Mouse (Mus musculus) thymus, adult 18-20 months (tissue): ENCODE data around the gene Ccdc88b.
A peak's percentile ranks its signal among the peaks of the same experiment; 100 is the strongest.

Experiments used
- DNase-seq, 2 experiments: peaks; one replicate each; pipeline ENCODE4 v3.0.0; 2022; ENCODE audit warnings: mixed read lengths in 2 of 2

Gene Ccdc88b

DNA sequence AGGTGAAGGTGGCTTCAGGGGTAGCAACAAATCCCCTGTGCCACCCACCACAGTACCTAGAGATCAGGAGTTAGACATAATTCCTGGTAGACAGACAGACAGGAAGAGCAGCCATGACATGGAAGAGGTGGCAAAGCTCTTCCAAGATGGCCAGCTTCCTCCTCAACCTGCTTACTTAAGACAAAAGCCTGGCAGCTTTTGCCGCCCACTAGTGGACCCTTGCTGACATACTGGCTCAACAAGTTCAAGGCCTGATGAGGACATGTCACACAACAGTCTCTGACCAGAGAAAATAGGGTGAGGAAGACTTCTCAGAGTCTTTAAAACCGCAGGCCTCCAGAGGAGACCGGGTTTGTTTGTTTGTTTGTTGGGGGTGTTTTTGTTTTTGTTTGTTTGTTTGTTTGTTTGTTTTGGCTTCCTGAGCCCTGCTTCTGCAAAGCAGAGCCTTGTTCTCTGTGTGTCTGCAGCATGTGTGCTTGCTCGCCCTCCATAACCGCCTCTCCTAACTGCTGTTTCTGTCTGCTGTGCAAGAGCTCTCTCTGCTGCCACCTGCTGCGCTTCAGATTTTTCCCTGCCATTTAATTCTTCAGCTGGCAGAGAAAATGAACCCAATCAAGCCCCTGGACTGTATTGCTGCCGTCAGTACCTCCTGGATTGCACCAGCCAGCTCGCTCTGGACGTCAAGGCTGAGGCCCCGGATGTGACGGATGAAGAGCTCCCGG lies 1.6 kb downstream of the Ccdc88b start:
- DNase-seq = peak; percentile 40 to 54

DNA sequence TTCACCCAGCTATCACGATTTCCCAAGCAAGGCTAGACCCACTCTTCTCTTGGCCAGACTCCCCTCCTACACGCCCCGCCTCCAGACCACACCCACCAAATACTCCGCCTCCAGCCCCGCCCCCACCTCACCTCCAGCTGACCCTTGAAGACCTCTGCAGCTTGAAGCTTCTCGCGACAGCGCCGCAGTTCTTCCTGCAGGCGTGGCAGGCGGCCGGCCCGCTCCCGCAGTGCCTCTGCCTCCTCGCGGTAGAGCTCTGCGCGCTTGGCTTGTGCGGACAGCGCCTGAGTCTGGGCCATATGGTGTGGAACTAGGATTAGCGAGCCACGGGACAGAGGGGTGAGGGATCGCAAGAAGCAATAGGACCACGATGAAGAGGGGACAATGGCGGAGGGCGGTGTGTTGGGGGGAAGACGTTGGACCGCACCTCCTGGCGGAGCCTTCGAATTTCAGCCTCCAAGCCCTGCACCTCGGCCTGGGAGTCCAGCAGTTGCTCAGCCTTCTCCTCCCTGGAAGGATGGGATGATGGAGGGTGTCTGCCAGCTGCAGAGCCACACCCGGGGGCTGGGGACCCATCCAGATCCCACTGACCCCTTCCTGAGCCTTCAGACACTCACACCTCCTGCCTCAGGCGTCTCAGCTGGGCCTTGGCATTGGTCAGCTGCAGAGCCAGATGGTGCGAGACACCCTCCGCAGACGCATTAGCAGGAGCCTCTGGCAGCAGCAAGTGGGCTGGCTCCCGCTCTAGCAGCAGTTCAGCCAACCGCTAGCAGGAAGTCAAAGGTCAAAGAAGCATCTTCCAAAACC lies 2.6 kb downstream of the Ccdc88b start:
- DNase-seq = no peak

DNA sequence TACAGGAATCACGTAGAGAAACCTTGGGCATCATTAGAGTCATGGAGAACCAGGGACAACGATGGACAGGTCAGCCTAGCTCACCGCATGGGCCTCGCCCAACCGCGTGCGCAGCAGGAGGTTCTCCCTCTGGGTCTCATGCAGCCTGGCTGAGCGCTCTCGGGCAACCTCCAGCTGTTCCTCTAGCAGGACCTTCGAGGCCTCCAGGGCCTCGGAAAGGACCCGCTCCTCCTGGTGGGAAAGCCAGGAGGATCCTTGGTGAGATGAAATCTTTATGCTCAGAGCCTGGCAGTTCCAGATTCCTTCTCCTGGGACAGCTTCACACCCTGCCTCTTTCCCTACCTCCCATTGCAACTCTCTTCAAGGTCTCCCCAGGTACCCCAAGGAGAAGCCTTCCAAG lies 3.4 kb downstream of the Ccdc88b start:
- DNase-seq = no peak

DNA sequence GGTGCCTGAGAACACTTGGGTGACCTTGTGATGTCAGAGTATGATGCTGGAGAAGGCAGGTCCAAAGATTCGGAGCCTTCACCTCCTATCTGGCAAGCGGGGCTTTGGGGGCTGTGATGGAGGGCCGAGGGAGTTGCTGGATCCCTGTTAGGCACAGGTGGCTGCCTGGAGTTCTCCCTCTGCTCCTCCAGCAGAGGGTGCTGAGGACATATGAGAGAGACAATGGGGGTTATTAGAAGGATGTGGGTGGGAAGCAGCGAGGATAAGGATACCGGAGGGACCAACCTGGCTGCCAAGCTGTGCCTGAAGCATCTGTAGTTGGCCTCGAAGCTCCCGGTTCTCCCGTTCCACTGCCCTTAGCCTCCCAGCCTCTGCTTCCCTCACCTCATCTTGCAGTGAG lies 4.1 kb downstream of the Ccdc88b start:
- DNase-seq = no peak

DNA sequence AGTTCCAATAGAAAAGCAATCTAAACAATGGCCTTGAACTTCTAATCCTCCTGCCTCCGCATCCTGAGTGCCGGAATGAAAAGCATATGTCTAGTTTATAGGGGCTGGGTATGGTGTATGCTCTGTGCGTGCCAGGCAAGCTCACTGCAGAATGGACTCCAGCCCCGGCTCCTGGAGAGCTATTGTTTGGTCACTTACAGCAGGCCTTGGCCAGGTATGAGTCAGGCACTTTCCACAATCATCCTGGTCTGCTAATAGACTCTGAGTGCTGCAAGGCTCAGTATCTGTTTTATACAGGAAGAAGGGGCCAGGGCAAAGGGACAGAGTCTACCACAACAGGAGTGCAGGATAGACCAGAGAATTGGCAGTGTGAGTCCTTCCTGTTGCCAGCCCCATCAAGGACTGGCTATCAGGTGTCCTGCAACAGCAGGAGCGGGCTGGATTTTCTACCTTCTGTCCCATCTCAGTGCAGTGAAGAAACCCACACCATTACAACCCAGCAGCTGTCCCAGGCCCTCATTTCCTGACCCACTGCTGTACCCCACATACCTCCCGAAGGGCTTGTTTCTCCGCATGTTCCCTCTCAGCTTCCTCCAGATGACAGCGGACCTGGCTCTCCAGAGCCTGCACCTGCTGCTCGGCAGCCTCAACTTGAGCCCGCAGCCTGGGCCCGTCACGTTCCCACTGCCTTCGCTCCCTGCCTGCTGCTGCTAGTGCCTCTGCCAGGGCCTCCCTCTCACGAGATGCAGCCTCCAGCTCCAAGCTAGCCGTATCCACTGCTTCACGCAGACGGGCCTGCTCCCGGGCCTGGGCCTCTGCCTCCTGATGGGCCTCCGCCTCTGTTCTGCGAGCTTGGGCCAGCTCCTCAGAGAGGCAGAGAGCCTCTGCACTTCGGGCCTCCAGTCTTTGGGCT lies 5.4 kb downstream of the Ccdc88b start:
- no peak for DNase-seq

DNA sequence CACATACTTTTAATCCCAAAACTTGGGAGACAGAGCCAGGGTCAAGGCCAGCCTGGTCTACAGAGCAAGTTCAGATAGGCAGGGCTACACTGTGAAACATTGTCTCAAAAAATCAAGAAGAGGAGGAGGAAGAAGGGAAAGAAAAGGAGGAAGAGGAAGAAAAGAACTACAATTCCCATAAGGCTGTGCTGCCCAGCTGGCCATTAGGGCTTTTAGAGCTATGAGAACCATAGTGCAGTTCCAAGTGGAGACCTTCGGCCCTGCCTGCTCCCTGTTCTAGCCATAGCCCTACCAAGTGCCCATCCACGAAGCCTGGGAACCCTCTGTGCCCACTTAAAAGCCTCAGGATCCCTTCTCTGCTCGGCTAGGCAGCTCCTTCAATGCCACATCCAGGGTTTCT lies 6.5 kb downstream of the Ccdc88b start:
- no peak for DNase-seq

DNA sequence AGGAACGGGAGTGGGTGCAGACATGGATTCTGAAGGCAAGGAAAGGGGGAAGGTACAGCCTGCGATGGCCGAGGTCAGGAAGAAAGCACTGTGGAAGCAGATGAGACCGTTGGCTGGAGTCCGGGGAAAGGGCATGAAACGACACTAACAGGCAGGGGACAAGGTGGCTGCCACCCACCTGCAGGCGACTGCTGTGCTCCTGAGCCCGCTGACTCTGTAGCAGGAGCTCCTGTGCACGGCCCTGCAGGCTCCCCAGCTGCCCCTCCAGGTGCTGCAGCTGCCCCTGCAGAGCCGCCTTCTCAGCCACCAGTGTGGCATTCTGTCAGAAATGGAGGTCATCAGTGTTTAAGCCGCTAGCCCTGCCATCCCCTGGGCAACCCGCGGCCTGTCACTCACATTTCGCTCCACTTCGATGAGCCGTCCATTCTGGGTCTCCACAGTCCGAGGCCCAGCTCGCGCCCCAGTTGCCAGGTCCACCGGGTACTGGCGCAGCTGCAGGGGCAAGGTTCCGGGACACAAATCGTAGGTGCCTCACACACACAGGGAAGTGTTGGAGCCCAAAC lies 8.4 kb downstream of the Ccdc88b start:
- DNase-seq = no peak

DNA sequence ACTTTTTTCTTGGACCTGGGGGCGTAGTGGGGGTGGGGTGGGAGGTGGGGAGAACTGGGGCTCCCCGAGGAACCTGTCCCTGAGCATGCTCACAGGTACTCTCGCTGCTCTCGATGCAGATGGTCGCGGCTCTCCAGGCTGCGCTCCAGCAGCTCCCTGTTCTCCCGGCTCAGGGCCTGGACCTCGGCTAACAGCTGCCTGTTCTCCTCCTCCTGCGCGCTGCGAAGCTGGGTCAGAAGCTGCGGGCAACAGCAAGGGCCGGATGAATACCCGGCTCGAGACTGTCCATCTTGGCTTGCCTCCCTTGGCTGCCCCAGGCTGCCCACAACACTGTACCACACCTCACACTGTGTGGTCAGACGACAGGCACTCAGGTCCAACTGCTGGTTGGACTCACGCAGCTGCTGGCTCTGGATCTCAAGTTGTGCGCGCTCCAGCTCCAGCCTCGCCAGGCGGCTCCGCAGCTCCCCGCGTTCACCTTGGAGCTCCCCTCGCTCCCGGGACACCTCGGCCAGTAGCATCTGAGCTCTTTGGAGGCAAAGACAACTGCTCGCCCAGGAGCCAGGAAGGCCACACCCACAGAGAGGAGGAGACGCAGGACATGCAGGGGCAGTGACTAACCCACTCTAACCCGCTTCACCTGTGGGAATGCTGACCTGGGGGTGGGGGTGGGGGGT lies 10.0 kb downstream of the Ccdc88b start:
- no peak for DNase-seq

DNA sequence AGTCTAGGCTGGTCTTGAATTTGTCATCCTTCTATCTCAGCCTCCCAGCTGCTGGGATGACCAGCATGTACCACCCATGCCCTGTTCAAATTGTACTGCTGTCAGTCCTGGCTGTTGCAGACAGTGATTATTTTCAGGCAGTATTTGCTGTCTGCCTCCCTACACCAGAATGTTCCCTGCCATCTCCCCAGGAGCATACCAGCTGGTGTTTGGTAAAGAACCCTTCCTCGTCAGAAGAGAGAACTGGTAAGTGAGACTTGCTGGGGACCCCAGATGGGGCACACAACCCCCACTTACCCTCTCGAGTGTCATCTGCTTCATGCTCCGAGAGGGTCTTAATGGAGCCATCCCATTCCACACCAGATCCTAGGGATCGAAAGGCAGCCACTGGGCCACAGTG lies 12.0 kb downstream of the Ccdc88b start:
- no peak for DNase-seq

DNA sequence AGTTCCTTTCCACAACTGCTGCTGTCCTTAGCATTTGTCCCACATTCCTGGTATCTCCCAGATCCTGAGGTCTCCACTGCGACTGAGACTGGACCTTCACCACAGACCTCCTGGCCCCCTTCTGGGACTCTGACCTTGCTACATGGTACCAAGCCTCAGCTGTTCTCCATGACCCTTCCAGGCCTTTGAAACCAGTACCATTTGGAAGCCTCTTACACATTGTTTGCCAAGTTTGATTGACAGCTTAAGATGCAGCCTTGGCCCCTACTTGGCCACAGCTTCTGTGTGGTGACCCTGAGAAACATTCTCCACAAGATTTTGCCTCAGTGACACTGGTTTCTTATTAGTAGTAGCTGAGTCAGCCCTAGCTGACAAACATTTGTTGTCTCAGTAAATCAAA lies 15.7 kb downstream of the Ccdc88b start:
- no peak for DNase-seq

DNA sequence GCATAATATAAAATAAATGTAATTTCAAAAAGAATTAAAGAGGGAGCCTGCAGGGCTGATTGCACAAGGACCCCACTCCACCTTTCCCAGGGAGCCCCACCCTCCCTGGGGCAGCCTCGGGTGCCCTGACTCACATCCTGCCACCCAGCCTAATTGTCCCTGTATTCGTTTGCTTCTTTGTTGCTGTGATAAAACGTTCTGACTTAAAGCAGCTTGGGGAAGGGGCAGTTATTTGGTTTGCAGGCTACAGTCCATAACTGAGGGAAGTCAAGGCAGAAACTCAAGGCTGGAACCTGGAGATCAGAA lies 16.8 kb downstream of the Ccdc88b start:
- no peak for DNase-seq

DNA sequence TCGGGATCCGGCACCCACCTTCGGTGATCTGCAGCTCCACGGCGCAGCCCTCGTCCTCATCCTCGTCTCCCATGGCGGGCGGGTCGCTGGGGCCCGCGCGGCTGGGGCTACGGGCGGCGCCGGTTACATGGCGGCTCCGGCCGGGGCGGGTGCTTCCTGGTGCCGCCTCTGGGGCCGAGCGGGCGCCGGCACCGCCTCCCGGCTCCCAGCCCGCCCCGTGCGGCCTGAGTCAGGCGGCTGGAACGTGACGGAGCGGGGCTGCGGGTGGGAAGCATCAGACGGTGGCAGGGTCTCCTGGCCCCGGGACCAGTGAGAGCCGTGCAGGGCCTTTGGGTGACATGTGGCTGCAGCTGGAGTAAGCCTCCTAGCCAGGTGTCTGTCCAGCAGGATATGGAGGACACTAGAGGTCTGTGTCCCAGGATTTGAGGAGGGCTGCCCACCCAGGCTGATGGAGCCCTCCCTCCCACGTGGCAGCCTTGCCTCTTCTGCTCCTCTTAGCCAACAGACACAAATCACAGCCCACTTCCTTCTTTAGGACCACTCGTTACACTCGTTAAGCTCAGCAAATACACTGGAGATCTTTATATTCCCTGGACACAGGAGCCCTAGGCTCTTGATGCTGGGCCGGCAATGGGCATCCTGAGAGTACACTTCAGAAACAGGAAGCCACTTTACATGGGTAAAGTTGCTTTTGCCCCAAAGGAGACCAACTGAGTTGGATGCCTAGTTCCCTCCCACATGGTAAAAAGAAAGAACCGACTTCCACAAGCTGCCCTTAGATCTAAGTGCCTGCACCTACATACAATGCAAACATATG lies 17.3 kb downstream of the Ccdc88b start, which contains the start of gene Rps6ka4:
Gene Rps6ka4, minus strand, starts transcription at position 162 of the 817 bp plus-strand sequence.
- peak in 1 of 2 experiments; percentile 34 for DNase-seq

DNA sequence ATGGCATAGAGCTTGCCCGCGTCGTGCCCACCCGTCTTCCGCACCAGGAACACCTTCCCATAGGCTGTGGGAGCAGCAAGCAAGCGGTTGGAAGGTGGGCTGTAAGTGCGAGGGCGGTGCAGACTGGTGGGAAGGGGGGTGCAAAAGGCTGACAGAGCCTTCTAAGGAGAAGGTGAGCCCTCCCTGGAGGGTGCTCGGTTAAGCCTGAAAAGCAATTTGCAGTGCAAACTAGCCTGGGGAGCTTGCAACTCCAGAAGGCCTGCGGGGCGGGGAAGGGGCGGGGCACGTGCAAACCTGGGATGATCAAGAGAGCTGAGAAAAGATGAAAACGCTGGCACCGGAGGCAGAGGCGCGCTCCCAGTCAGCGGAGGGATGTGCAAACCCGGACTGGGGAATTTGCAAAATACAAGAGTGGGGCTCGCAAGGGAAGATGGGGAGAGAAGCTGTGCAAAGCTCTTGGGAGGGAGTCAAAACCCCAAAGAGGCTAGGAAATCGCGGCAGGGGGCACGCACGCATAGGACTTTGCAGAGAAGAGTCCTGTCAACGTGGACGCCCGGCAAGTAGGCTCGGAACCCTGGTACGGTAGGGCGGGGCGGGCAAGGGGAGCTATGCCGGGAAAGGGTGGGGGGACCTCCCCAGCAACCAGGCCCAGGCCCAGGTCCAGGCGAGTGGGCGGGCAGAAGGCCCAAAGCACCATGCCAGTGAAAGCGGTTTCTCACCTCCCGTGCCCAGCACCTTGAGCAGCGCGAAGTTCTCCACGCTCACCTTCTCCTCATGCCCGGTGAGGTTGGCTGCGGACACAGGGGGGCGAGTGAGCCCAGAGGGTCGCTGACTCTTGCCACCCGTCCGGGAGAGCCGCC lies 18.2 kb downstream of the Ccdc88b start:
- no peak for DNase-seq

DNA sequence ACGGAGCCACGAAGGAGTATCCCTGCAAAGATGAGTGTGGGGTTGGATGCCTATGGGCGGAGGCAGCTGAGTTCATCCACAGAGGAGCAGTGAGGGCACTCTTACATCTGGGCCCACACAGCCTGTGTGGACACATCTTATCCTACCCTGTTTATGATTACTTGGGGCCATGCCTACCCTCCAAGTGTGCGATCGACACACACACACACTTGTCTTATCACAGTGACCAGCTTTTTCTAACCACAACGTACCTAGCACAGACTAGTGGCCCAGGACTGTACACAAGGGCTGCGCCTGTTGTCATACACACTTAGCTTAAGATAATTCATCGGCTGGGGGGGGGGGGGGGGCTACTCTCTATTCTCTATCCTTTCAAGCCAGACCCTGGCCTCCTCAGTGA lies 25.6 kb downstream of the Ccdc88b start:
- DNase-seq = no peak

DNA sequence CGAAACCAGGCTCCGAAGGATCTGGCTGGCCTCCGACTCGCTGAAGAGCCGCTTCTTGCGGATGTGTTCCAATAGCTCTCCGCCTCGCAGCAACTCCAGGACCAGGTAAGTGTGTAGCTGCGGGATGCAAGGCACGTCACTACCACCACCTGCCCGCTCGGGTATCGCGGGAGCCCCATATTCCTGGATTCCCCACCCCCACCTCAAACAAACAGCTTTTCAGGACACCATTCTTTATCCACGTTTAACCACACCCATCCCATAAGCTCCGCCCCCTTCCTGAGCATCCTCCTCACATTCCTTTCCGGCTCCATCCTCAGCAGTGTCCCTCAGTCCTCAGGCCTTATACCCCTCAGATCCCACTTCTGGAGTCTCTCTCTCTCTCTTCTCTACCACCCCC lies 26.7 kb downstream of the Ccdc88b start:
- DNase-seq = no peak

DNA sequence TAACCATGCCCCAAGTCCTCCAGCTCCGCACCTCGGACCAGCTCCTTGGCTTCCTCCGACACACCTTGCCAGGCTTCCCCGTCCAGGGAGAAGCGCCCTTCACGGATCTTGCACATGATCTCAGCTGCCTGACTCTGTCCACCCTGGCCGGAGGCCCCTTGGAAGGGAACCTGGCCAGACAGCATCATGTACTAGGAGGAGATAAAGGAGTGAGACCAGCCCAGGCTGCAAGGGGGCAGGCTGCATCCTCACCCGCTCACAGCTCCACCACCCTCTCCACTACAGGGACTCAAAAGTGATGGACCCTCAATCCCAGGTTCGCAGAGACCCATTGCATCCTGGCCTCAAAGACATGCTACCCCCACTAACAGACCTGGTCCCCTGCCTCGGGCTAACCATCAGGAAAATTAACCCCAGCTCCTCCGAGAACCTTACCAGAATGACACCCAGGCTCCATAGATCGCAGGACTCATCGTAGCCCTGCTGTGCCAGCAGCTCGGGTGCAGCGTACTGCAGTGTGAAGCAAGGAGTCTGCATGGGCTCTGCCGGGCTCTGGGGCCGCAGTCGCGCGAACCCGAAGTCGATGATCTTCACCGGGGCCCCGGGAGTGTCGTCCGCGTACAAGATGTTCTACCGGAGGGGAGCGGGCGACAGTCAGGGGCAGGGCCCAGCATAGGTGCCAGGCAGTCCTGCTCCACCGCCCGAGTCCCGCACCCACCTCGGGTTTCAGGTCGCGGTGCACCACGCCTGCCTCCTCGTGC lies 27.3 kb downstream of the Ccdc88b start:
- DNase-seq = no peak

DNA sequence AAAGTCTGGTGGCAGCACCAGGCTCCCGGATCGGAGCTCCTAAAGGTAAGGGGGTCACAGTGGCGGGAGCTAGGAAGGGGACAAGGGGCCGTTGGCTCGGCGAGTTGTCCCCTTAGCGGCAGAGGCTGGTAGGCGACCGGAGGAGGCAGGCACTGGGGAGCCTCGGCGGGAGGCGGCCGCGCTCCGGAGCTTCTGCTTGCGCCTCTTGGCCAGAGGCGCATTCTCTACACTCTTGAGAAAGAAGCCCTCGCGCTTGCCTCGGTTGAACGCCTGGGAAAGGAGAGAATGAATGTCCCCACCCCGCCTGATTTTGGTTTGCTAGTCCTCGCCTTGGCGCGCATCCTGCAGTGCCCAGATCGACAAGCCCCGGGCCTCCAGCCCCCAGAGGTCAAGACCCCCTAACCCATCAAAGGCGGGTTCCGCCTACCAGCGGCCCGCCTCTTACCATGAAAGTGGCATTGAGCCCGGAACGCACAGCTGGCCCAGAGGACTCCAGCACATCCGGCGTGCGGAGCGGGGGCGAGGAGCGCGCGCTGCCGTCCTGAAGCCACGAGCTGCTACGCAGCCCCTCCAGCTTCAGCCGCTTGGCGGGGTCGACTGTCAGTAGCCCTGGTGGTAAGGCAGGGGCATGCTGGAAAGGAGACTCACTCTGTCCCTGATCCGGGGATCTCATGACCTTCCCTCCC lies 28.0 kb downstream of the Ccdc88b start:
- DNase-seq = no peak

DNA sequence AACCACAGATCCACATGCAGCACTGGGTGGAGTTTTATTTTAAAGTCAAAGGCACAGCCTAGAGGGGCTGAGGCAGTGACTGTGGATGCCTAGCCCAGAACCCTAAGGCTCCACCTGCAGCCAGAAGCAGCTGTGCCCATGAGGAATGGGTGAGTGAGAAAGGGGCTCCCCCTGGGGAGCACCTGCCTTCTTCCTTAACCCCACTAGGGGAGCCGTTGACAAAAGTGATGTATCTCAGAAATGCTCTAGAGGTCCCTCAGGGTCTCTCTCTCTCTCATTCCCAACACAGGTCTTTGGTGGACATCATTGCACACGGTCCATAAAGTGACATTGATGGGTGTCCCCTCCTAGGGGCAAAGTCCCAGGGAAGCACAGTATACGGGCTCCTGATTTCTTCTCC lies 28.9 kb downstream of the Ccdc88b start:
- no peak for DNase-seq

DNA sequence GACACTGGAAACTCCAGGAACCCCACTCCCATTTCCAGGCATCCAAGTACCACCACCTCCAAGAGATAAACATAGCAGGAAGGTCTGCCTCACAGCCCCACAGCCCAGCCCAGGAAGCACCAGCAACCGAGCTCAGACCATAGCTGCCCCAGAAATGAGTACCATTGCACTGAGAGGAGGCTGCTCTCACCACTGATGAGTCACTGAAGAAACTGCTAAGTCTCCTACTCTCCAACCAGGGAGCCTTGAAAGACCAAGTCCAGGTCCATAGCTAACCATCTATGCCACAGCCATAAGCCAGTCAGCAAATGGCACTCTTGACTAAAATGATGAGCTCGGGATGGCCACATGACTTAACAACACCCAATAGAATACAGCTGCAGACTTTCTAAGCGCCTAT lies 31.4 kb downstream of the Ccdc88b start:
- no peak for DNase-seq
